ENCODE assay signal across 10 mouse cellular contexts in the genomic region with DNA sequence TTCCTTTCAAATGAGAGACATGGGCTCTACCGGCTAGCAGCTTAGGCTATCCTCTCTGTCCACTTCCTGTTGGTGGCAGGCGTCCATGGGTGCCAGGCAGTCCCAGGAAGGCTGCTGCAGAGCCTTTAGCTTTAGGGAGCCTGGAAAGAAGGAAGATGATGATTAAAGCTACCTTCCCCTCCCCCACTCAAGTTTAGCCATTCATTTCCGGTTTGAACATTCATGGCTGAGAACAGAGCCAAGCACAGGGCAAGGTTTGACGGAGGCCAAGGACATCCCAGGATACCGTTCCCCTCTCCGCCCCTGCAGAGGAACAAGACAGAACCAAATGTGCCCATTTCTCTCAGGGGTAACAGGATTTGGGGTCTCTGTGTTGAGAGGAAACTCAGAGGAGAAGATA. TPM values are rescaled to one million over a fixed set of nuclear protein-coding genes. Genes with fewer than 3 reads are reported as not detected.
DNase-seq lines count a peak whose midpoint lies in the region; ATAC-seq and TF ChIP-seq lines count a peak whose summit lies in the region.
"Had no signal": no experiment of that assay in that cellular context is flagged by ENCODE, and none has a peak within 500 bp of the region (broad histone marks: within the 10 kb centered on the region; RNA-seq: fewer than 3 reads in every experiment).

No protein-coding gene starts in this region.

- H3K9me3 ChIP-seq in forebrain, embryonic 15.5 days = no peaks in the 10 kb centered on the region
- H3K9me3 ChIP-seq in forebrain, embryonic 11.5 days (ENCODE audit: control insufficient read depth, low read length) = no peaks in the 10 kb centered on the region
- no peaks in the 10 kb centered on the region for H3K9me3 ChIP-seq in limb, embryonic 12.5 days

- H3K36me3 ChIP-seq in forebrain, embryonic 15.5 days = peaks cover 21% of the 10 kb centered on the region
- H3K36me3 ChIP-seq in forebrain, embryonic 11.5 days (ENCODE audit: control insufficient read depth, insufficient read depth, low read length) = peaks cover 13% of the 10 kb centered on the region
- peaks cover 1% of the 10 kb centered on the region; the same call in 1 of the 2 replicates for H3K36me3 ChIP-seq in testis, adult 2 months (ENCODE audit: control insufficient read depth, insufficient read depth, low read length)
- peaks cover 41% of the 10 kb centered on the region for H3K36me3 ChIP-seq in limb, embryonic 12.5 days

- no peak overlapping the region for H3K9ac ChIP-seq in forebrain, embryonic 15.5 days (replicated peaks)
- no peak overlapping the region for H3K9ac ChIP-seq in forebrain, embryonic 11.5 days (ENCODE audit: low read length)
- H3K9ac ChIP-seq in limb, embryonic 12.5 days (replicated peaks) = no peak overlapping the region
- H3K9ac ChIP-seq: liver, embryonic 14.5 days had no signal

- TF ChIP-seq POLR2A in testis, adult 2 months (IDR thresholded peaks at IDR 0.05; ENCODE audit: control insufficient read depth, low read depth, low read length) = no peak

- no peak overlapping the region for H3K4me2 ChIP-seq in forebrain, embryonic 15.5 days (replicated peaks)
- H3K4me2 ChIP-seq in forebrain, embryonic 11.5 days (ENCODE audit: low read depth, low read length, severe bottlenecking) = no peak overlapping the region
- H3K4me2 ChIP-seq in limb, embryonic 12.5 days = peak overlapping the region; percentile 28; the same call in 1 of the 2 replicates

- no peak for TF ChIP-seq CTCF in testis, adult 2 months (IDR thresholded peaks at IDR 0.05; ENCODE audit: control insufficient read depth, insufficient read depth, insufficient replicate concordance, low read depth, low read length)

- ATAC-seq in forebrain, embryonic 15.5 days (replicated peaks) = no peak
- no peak for ATAC-seq in forebrain, embryonic 11.5 days (replicated peaks; ENCODE audit: low FRiP score)
- ATAC-seq in limb, embryonic 12.5 days (ENCODE audit: insufficient number of reproducible peaks, insufficient read depth, low FRiP score, low TSS enrichment, low read depth) = no peak
- ATAC-seq: forebrain, embryonic 14.5 days had no signal

- 0 out of 2 replicates have a peak overlapping the region, but pooled peaks have one; percentile 12 for H3K27ac ChIP-seq in forebrain, embryonic 15.5 days (replicated peaks)
- no peak overlapping the region for H3K27ac ChIP-seq in forebrain, embryonic 11.5 days (ENCODE audit: low read depth, low read length)
- H3K27ac ChIP-seq in testis, adult 2 months (ENCODE audit: control insufficient read depth, insufficient read depth, low read depth, low read length) = peak overlapping the region; percentile 81
- peak overlapping the region; percentile 14 for H3K27ac ChIP-seq in limb, embryonic 12.5 days
- H3K27ac ChIP-seq: liver, embryonic 14.5 days had no signal

- no peak for DNase-seq in forebrain, embryonic 11.5 days (ENCODE audit: low spot score)
- DNase-seq in testis, postnatal 14 days (ENCODE audit: low spot score) = no peak
- peak; percentile 54 for DNase-seq in testis, postnatal 10 days (ENCODE audit: low spot score)
- DNase-seq in left cerebral cortex, adult 8-10 months (ENCODE audit: low spot score in 2 of 2) = no peak
- DNase-seq in spleen, adult 18-20 months = no peak

- WGBS in forebrain, embryonic 15.5 days = 56% methylated on average over 6 of the region's 6 CpGs
- WGBS in forebrain, embryonic 11.5 days = 75% methylated on average over 6 of the region's 6 CpGs
- WGBS in limb, embryonic 12.5 days = 48% methylated on average over 6 of the region's 6 CpGs

- peaks cover 28% of the 10 kb centered on the region for H3K4me1 ChIP-seq in forebrain, embryonic 15.5 days
- H3K4me1 ChIP-seq in forebrain, embryonic 11.5 days (replicated peaks; ENCODE audit: control insufficient read depth, insufficient read depth, low read length) = peaks cover 10% of the 10 kb centered on the region; the same call in 1 of the 2 replicates
- peaks cover 20% of the 10 kb centered on the region for H3K4me1 ChIP-seq in testis, adult 2 months (ENCODE audit: control insufficient read depth, insufficient read depth, low read length)
- H3K4me1 ChIP-seq in limb, embryonic 12.5 days (replicated peaks) = peaks cover 34% of the 10 kb centered on the region

- no peak overlapping the region for H3K4me3 ChIP-seq in forebrain, embryonic 15.5 days
- H3K4me3 ChIP-seq in forebrain, embryonic 11.5 days (ENCODE audit: low read depth, low read length) = no peak overlapping the region
- H3K4me3 ChIP-seq in testis, adult 2 months (ENCODE audit: control insufficient read depth, low read depth, low read length) = peak overlapping the region; percentile 86
- H3K4me3 ChIP-seq in limb, embryonic 12.5 days (replicated peaks) = no peak overlapping the region

- H3K27me3 ChIP-seq in forebrain, embryonic 15.5 days = no peaks in the 10 kb centered on the region
- no peaks in the 10 kb centered on the region for H3K27me3 ChIP-seq in forebrain, embryonic 11.5 days (ENCODE audit: control insufficient read depth, insufficient read depth, low read length)
- no peaks in the 10 kb centered on the region for H3K27me3 ChIP-seq in testis, adult 2 months (ENCODE audit: control insufficient read depth, insufficient read depth, low read length)
- no peaks in the 10 kb centered on the region for H3K27me3 ChIP-seq in limb, embryonic 12.5 days

RNA-seq across cellular contexts. Expression of a gene that starts 4.9 kb away (rescaled TPM):
- polyA plus RNA-seq in forebrain, embryonic 15.5 days (2015; fragmentation: Nextera tagmentation; extraction: Ambion mirVana) = 169 and 178 TPM in 2 replicates
- polyA plus RNA-seq in forebrain, embryonic 11.5 days (2014; fragmentation: Nextera tagmentation; extraction: Ambion mirVana) = 171 and 189 TPM in 2 replicates
- polyA plus RNA-seq in testis, adult 2 months (2012; rRNA removed) = 101 and 103 TPM in 2 replicates
- polyA plus RNA-seq in limb, embryonic 12.5 days (2016; fragmentation: Nextera tagmentation; extraction: Ambion mirVana) = 186 and 196 TPM in 2 replicates
- 100 to 1,000 TPM; 247 to 270 (median 264) TPM for total RNA-seq in left cerebral cortex, adult 8-10 months (2022)

RNA-seq across cellular contexts. Expression of a gene that starts 19.8 kb away (rescaled TPM):
- 8.5 and 9.5 TPM in 2 replicates for polyA plus RNA-seq in forebrain, embryonic 15.5 days (2015; fragmentation: Nextera tagmentation; extraction: Ambion mirVana)
- polyA plus RNA-seq in forebrain, embryonic 11.5 days (2014; fragmentation: Nextera tagmentation; extraction: Ambion mirVana) = 12.3 and 16.8 TPM in 2 replicates
- polyA plus RNA-seq in testis, adult 2 months (2012; rRNA removed) = 13.7 and 15.3 TPM in 2 replicates
- polyA plus RNA-seq in limb, embryonic 12.5 days (2016; fragmentation: Nextera tagmentation; extraction: Ambion mirVana) = 13.0 and 14.4 TPM in 2 replicates
- 10 to 100 TPM; 43.5 to 53.7 (median 46.3) TPM for total RNA-seq in left cerebral cortex, adult 8-10 months (2022)

RNA-seq across cellular contexts. Expression of a gene that starts 22.3 kb away (rescaled TPM):
- 20.7 and 22.2 TPM in 2 replicates for polyA plus RNA-seq in forebrain, embryonic 15.5 days (2015; fragmentation: Nextera tagmentation; extraction: Ambion mirVana)
- 92.7 and 94.0 TPM in 2 replicates for polyA plus RNA-seq in forebrain, embryonic 11.5 days (2014; fragmentation: Nextera tagmentation; extraction: Ambion mirVana)
- 65.0 and 73.8 TPM in 2 replicates for polyA plus RNA-seq in testis, adult 2 months (2012; rRNA removed)
- polyA plus RNA-seq in limb, embryonic 12.5 days (2016; fragmentation: Nextera tagmentation; extraction: Ambion mirVana) = 52.2 and 54.3 TPM in 2 replicates
- total RNA-seq in left cerebral cortex, adult 8-10 months (2022) = 1 to 10 TPM in 3 of 4 experiments, under 1 TPM in 1; 0.83 to 1.1 (median 1.0) TPM

RNA-seq across cellular contexts. Expression of a gene that starts 22.6 kb away (rescaled TPM):
- 0.74 and 0.95 TPM in 2 replicates for polyA plus RNA-seq in forebrain, embryonic 15.5 days (2015; fragmentation: Nextera tagmentation; extraction: Ambion mirVana)
- 0.92 and 1.2 TPM in 2 replicates for polyA plus RNA-seq in forebrain, embryonic 11.5 days (2014; fragmentation: Nextera tagmentation; extraction: Ambion mirVana)
- polyA plus RNA-seq in testis, adult 2 months (2012; rRNA removed) = 14.9 and 15.2 TPM in 2 replicates
- 0.40 and 0.63 TPM in 2 replicates for polyA plus RNA-seq in limb, embryonic 12.5 days (2016; fragmentation: Nextera tagmentation; extraction: Ambion mirVana)
- under 1 TPM; 0.26 to 0.76 (median 0.34) TPM for total RNA-seq in left cerebral cortex, adult 8-10 months (2022)

RNA-seq across cellular contexts. Expression of a gene that starts 23.7 kb away (rescaled TPM):
- 1.4 TPM in 2 replicates for polyA plus RNA-seq in forebrain, embryonic 15.5 days (2015; fragmentation: Nextera tagmentation; extraction: Ambion mirVana)
- polyA plus RNA-seq in forebrain, embryonic 11.5 days (2014; fragmentation: Nextera tagmentation; extraction: Ambion mirVana) = 0.87 and 0.90 TPM in 2 replicates
- 38.1 and 43.2 TPM in 2 replicates for polyA plus RNA-seq in testis, adult 2 months (2012; rRNA removed)
- 0.73 and 1.6 TPM in 2 replicates for polyA plus RNA-seq in limb, embryonic 12.5 days (2016; fragmentation: Nextera tagmentation; extraction: Ambion mirVana)
- under 1 TPM; 0.34 to 0.77 (median 0.48) TPM for total RNA-seq in left cerebral cortex, adult 8-10 months (2022)
